Mouse (Mus musculus): ENCODE results near the gene Dgkb. TPM values are rescaled to one million over a fixed set of nuclear protein-coding genes. Genes with fewer than 3 reads are reported as not detected.

The Dgkb gene
- polyA plus RNA-seq (2015; fragmentation: Nextera tagmentation; extraction: Ambion mirVana), result 0.64 and 0.86 TPM in 2 replicates

DNA sequence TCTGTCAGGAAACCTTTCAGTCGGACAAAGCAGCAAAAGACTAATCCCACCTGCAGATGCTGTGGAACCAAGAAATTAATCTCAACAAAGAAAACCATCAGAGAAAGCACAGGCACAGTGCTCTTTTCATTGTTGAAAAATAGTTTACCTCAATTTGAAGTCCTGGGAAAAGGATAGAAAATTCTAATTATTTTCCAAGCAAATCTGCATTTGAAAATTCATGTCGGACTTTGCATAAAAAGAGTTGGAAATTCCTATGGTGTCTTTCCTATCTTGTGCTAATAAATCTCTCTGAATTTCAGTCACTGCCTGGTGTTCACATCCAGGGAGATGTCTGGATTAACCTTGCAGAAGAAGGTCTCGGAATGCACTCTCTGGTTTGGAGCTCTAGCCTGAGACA lies at the start of gene Dgkb:
TSS of gene Dgkb (plus strand) at position 301 of the 400 bp plus-strand sequence.
- no peaks in the 10 kb centered on the region for H3K4me1 ChIP-seq (replicated peaks; ENCODE audit: control insufficient read depth, insufficient read depth)

DNA sequence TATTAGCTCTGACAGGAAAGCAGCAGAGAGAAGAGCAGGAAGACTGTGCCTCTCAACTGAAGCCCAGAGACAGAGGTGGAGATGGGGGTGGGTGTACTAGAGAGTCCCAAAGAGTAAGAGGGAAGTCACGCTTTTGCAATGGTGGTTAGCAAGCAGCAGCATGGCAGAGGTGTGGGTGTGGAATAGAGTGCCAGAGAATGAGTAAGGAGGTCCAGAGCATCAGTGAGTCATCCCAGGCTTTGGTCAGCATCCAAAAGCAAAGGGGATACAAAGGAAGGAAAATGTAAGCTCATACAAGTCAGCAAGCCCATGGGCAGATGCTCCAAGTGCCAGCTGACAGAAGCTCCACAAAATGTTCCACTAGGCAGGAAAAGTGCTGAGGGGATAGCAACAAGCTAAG lies 47.7 kb upstream of the Dgkb start:
- Histone ChIP-seq H3K27me3 (ENCODE audit: control insufficient read depth, insufficient read depth, low read length) (no peaks in the 10 kb centered on the region), H3K9me3 (ENCODE audit: control insufficient read depth, low read length) (no peaks in the 10 kb centered on the region), H3K36me3 (ENCODE audit: control insufficient read depth, insufficient read depth, low read length) (no peaks in the 10 kb centered on the region), H3K4me1 (replicated peaks; ENCODE audit: control insufficient read depth, insufficient read depth) (no peaks in the 10 kb centered on the region), H3K9ac (ENCODE audit: low read length) (no peak overlapping the region), H3K4me2 (replicated peaks; ENCODE audit: low read depth) (no peak overlapping the region), H3K4me3 (ENCODE audit: low read depth, low read length) (no peak overlapping the region), H3K27ac (replicated peaks) (no peak overlapping the region)
- 78% methylated on average over 1 of the region's 1 CpGs for WGBS
- DNase-seq (ENCODE audit: low spot score) (no peak), ATAC-seq (ENCODE audit: low FRiP score, low TSS enrichment) (no peak)
- TF ChIP-seq EP300 (optimal IDR thresholded peaks at IDR 0.05) (no peak), CTCF (IDR thresholded peaks at IDR 0.05; ENCODE audit: low read depth) (no peak)

More for the DNA sequence above, at the start of gene Dgkb:
- Histone ChIP-seq H3K4me3 (ENCODE audit: low read depth, low read length) (no peak within 1 kb of the TSS), H3K36me3 (ENCODE audit: control insufficient read depth, insufficient read depth, low read length) (no peaks in the 10 kb centered on the region), H3K9me3 (ENCODE audit: control insufficient read depth, low read length) (no peaks in the 10 kb centered on the region), H3K9ac (ENCODE audit: low read length) (no peak within 1 kb of the TSS), H3K27ac (replicated peaks) (no peak within 1 kb of the TSS), H3K4me2 (replicated peaks; ENCODE audit: low read depth) (no peak within 1 kb of the TSS), H3K27me3 (ENCODE audit: control insufficient read depth, insufficient read depth, low read length) (no peaks in the 10 kb centered on the region)
- ATAC-seq (ENCODE audit: low FRiP score, low TSS enrichment) (no peak), DNase-seq (ENCODE audit: low spot score) (no peak)
- WGBS, result 55% methylated on average over 3 of the region's 3 CpGs
- no peak for TF ChIP-seq CTCF (IDR thresholded peaks at IDR 0.05; ENCODE audit: low read depth)
- TF ChIP-seq EP300 (optimal IDR thresholded peaks at IDR 0.05), result no peak

DNA sequence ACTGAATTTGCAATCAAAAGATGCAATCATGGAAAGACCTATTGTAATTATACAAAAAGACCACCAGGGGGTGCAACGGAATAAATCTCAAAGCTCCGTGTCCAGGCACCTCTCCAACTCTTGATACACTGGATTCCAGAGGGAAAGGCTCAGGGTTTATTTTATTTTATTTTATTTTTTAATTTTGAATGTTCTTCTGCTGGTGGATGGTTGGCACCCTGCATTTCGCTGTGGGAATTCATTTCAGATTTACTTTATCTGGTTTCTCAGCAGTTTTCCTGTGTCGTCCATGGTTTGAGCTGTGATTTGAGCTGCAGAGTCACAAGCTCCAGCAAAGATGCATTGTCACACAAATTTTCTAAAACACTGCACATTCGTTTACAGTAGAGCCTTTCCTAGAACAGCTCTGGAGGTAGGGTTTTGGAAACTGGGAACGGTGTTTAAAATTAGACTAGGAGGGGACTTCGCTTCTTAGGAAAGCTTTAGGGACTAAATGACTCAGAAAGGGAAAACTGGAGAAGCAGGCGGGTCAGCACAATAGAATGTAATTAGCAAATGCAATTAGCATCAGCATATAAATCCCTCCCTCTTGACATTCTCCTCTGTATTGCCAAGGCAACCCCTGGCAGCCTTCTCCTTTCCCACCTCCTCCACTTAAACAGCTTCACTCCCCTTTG lies 43.7 kb upstream of the Dgkb start:
- WGBS, result 12% methylated on average over 8 of the region's 8 CpGs
- ATAC-seq (ENCODE audit: low FRiP score, low TSS enrichment), result no peak
- peak overlapping the region; percentile 1; the same call in 1 of the 2 replicates for H3K4me2 ChIP-seq (replicated peaks; ENCODE audit: low read depth)

DNA sequence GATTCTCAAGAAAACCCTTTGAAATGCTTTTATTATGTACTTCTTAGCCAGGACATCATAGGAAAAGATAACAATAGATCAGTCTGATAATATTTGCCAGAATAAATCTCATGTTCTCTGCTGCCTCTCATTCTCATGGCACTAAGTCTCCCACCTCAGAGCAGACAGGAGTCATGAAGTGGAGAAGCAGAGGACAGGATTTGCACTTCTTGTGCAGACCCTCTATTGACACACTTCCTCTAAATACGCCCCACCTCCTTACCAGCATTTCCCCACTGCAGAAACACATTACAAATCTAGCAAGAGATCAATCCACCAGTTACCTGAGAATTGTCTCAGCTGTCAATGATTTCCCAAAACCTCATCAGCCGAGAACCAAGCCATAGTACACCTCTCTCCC lies 42.9 kb upstream of the Dgkb start:
- no peaks in the 10 kb centered on the region for H3K9me3 ChIP-seq (ENCODE audit: control insufficient read depth, low read length)
- H3K4me1 ChIP-seq (replicated peaks; ENCODE audit: control insufficient read depth, insufficient read depth), result no peaks in the 10 kb centered on the region
- TF ChIP-seq EP300 (optimal IDR thresholded peaks at IDR 0.05), result no peak
- no peak for TF ChIP-seq CTCF (IDR thresholded peaks at IDR 0.05; ENCODE audit: low read depth)
- no peak overlapping the region for H3K27ac ChIP-seq (replicated peaks)
- WGBS, result 38% methylated on average over 2 of the region's 2 CpGs
- H3K9ac ChIP-seq (ENCODE audit: low read length), result no peak overlapping the region
- DNase-seq (ENCODE audit: low spot score), result no peak
- no peaks in the 10 kb centered on the region for H3K36me3 ChIP-seq (ENCODE audit: control insufficient read depth, insufficient read depth, low read length)
- no peak overlapping the region for H3K4me2 ChIP-seq (replicated peaks; ENCODE audit: low read depth)
- H3K4me3 ChIP-seq (ENCODE audit: low read depth, low read length), result no peak overlapping the region
- no peaks in the 10 kb centered on the region for H3K27me3 ChIP-seq (ENCODE audit: control insufficient read depth, insufficient read depth, low read length)
- no peak for ATAC-seq (ENCODE audit: low FRiP score, low TSS enrichment)

More for the DNA sequence above, 43.7 kb upstream of the Dgkb start:
- Histone ChIP-seq H3K4me1 (replicated peaks; ENCODE audit: control insufficient read depth, insufficient read depth) (no peaks in the 10 kb centered on the region), H3K9ac (ENCODE audit: low read length) (no peak overlapping the region), H3K9me3 (ENCODE audit: control insufficient read depth, low read length) (no peaks in the 10 kb centered on the region), H3K36me3 (ENCODE audit: control insufficient read depth, insufficient read depth, low read length) (no peaks in the 10 kb centered on the region), H3K27ac (replicated peaks) (no peak overlapping the region), H3K27me3 (ENCODE audit: control insufficient read depth, insufficient read depth, low read length) (no peaks in the 10 kb centered on the region), H3K4me3 (ENCODE audit: low read depth, low read length) (no peak overlapping the region)
- no peak for DNase-seq (ENCODE audit: low spot score)
- TF ChIP-seq CTCF (IDR thresholded peaks at IDR 0.05; ENCODE audit: low read depth) (peak; percentile 73), EP300 (optimal IDR thresholded peaks at IDR 0.05) (no peak)

DNA sequence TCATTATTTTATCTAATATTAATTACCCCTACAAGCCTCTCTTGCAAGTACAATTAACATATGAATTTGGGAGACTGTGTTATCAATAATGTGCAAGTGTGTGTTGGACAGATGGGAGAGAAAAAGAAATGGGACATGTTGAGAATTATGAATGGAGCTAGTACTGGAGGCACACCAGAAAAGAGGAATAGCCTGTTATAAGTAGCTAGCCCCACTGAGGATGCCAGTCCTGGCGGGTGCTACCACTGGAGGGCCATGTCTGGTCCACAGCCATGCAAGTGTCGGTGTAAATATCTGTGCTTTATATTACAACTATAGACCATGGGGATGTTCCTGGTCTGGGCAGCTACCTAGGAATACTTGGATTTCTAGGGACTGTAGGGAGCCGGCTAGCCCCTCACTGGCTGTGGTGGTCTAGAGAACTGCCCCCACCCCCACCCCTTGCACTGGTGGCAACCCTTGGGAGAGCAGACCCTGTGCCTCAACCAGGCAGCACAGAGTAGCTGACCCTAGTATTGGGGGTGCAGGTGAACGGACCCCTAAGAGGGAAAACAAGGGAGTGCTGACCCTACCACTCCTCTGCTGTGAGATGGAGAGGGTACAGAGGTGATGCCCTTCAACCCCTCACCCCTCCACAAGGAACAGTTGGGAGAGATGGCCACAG lies 21.1 kb upstream of the Dgkb start:
- Histone ChIP-seq H3K9me3 (ENCODE audit: control insufficient read depth, low read length) (no peaks in the 10 kb centered on the region), H3K4me3 (ENCODE audit: low read depth, low read length) (no peak overlapping the region), H3K4me1 (replicated peaks; ENCODE audit: control insufficient read depth, insufficient read depth) (no peaks in the 10 kb centered on the region), H3K36me3 (ENCODE audit: control insufficient read depth, insufficient read depth, low read length) (no peaks in the 10 kb centered on the region), H3K27ac (replicated peaks) (no peak overlapping the region), H3K4me2 (replicated peaks; ENCODE audit: low read depth) (no peak overlapping the region), H3K9ac (ENCODE audit: low read length) (no peak overlapping the region), H3K27me3 (ENCODE audit: control insufficient read depth, insufficient read depth, low read length) (no peaks in the 10 kb centered on the region)
- WGBS, result 83% methylated on average over 4 of the region's 4 CpGs
- no peak for ATAC-seq (ENCODE audit: low FRiP score, low TSS enrichment)
- no peak for DNase-seq (ENCODE audit: low spot score)
- TF ChIP-seq CTCF (IDR thresholded peaks at IDR 0.05; ENCODE audit: low read depth) (no peak), EP300 (optimal IDR thresholded peaks at IDR 0.05) (no peak)

DNA sequence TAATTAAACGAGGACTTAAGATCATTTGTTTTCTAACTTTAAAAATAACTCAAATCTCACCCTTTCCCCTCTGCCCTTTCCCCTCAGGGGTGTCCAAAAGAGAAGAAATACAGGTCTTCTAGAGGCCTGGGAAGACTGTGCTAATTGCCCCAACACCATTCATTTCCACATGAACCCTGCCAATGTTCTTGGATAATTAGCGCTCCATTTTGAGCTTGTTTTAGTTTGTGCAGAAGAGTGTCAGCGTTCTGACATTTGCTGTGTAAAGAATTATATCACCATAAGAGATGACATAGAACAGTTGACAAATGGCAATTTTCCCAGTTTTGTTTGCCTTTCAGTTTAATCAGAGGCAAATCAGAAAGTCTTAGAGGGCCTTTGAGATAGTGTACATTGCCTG lies 3.4 kb upstream of the Dgkb start:
- Histone ChIP-seq H3K36me3 (ENCODE audit: control insufficient read depth, insufficient read depth, low read length) (no peaks in the 10 kb centered on the region), H3K4me2 (replicated peaks; ENCODE audit: low read depth) (no peak overlapping the region), H3K9me3 (ENCODE audit: control insufficient read depth, low read length) (no peaks in the 10 kb centered on the region), H3K27ac (replicated peaks) (no peak overlapping the region), H3K4me1 (replicated peaks; ENCODE audit: control insufficient read depth, insufficient read depth) (no peaks in the 10 kb centered on the region), H3K27me3 (ENCODE audit: control insufficient read depth, insufficient read depth, low read length) (no peaks in the 10 kb centered on the region), H3K4me3 (ENCODE audit: low read depth, low read length) (no peak overlapping the region), H3K9ac (ENCODE audit: low read length) (no peak overlapping the region)
- no peak for TF ChIP-seq CTCF (IDR thresholded peaks at IDR 0.05; ENCODE audit: low read depth)
- no peak for TF ChIP-seq EP300 (optimal IDR thresholded peaks at IDR 0.05)
- ATAC-seq (ENCODE audit: low FRiP score, low TSS enrichment), result no peak
- no peak for DNase-seq (ENCODE audit: low spot score)
- WGBS, result 62% methylated on average over 3 of the region's 3 CpGs

Data from stomach, postnatal 0 days (tissue).